Mouse (Mus musculus): Measurements from ENCODE around the gene Bbip1. TPM values are rescaled to one million over a fixed set of nuclear protein-coding genes. Genes with fewer than 3 reads are reported as not detected.
"Not testable (repeated sequence)": the region's sequence is repeated elsewhere in the genome, so short reads cannot be mapped to it uniquely, and the experiment has no call there.

Bbip1 gene
- total RNA-seq, 2 experiments from 2014 or later = 53.3 to 54.2 TPM

DNA sequence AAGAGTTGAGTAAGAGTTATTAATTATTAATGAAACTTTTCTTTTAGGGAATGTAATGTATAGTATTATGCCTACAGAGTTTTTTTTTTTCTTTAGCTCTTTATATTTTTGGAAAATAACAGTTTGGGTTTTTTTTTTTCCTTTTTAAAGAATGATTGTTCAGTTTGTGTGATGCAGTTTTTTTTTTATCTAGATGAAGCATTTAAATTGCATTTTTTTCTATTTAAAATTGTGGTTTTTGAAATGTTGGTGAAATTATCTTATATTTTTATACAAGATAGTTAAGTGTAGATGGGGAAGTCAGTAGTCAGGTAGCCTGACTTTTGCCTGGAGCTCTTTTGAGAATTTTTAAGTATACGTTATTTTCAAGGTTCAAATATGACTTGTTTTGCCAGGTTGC, 17.7 kb downstream of the Bbip1 start:
- DNase-seq (ENCODE audit: extremely low spot score in 1 of 2, low spot score in 1 of 2) = no peak

DNA sequence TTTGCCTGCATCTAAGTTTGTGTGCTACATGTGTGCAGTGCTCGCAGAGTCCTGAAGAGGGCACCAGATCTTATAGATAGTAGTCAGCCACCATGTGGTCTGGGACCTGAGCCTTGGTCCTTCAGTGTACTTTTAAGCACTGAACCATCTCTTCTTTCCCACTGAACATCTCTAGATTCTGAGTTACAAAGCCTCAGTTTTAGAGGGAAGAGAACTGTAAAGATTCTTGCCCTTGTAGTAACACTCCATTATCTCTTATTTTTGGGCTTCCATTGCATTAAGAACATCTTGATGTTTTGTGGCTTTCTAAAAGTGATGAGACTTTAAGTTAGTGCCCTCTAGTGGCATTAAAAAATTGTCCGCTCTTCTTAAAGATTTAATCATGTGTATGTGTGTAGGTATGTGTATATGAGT, 19.1 kb downstream of the Bbip1 start:
- DNase-seq (ENCODE audit: extremely low spot score in 1 of 2, low spot score in 1 of 2) = no peak

DNA sequence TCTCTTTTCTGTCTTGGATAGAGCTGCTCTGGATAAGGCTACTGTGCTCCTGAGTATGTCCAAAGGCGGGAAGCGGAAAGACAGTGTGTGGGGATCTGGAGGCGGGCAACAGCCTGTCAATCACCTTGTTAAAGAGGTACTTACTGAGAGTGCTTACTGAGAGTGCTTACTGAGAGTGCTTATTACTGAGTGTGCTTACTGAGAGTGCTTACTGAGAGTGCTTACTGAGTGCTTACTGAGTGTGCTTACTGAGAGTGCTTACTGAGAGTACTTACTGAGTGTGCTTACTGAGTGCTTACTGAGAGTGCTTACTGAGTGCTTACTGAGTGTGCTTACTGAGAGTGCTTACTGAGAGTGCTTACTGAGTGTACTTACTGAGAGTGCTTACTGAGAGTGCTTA, 22.4 kb downstream of the Bbip1 start:
- DNase-seq (ENCODE audit: extremely low spot score in 1 of 2, low spot score in 1 of 2) = not testable (repeated sequence)

DNA sequence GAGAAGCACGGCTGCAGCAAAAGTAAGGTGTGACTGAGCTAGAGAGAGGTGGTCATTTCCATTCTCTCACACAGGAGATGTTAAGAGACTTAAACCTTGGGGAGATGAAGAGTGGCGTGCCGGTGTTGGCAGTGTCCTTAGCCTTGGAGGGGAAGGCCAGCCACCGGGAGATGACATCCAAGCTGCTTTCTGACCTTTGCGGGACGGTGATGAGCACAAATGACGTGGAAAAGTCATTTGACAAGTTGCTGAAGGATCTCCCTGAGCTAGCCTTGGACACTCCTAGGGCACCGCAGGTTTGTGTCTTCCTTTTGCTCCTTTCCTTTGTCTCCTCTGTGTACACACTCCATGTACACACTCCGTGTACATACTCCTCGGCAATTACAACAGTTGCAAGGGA, 24.9 kb downstream of the Bbip1 start:
- DNase-seq (ENCODE audit: extremely low spot score in 1 of 2, low spot score in 1 of 2) = no peak

DNA sequence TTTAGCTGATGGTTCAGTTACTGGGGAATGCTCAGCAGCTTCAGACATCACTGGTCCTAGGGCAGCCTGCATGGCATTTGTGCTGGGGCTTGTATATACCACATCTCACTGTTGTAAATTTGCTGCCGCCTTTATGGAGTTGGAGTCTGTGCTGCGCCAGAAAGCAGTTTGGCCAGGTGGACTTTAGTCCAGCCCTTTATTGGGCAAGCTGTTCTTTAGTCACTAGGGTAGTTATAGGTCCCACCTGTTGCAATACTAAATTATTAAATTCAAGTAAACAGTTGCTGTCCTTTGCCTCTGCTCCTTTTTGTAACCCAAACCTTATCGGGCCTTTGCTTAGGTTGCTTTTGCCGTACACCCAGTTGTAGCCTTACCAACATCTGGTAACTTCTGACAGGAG, 29.5 kb downstream of the Bbip1 start:
- no peak for DNase-seq (ENCODE audit: extremely low spot score in 1 of 2, low spot score in 1 of 2)

DNA sequence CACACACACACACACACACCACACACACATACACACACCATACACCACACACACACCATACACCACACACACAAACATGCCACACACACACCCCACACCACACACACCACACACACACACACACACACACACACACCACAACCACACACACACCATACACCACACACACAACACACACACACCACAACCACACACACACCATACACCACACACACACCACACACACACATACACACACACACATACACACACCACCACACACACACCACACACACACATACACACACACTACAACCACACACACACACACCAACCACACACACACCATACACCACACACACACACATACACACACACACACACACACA, 37.7 kb downstream of the Bbip1 start:
- DNase-seq (ENCODE audit: extremely low spot score in 1 of 2, low spot score in 1 of 2) = not testable (repeated sequence)

DNA sequence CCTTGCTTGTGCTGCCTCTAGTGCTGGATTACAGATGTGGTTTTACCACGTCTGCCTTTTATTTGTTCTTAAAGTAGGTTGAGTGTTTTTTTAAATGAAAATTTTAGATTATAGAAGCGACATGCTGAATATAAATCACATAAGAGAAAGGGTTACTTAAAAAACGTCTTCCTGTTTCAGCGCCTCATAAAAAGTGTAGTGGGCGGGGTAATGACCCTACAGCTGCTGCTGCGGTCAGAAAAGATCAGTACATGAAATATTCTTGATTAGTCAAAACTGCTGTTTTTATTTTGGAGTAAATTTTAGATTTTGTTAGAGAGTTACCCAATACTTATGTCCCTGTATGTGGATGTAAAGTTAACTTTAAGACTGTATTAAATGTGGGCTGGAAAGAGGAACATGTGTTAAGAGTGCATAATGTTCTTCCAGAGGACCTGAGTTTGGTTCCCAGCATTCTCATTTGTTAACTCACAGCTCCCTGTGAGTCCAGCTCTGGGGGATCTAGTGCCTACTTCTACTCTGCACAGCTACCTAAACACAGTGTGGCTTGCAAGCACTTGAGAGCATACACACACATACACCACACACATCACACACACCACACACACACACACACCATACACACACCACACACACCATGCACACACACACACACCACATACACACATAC, 38.3 kb downstream of the Bbip1 start:
- no peak for DNase-seq (ENCODE audit: extremely low spot score in 1 of 2, low spot score in 1 of 2)

DNA sequence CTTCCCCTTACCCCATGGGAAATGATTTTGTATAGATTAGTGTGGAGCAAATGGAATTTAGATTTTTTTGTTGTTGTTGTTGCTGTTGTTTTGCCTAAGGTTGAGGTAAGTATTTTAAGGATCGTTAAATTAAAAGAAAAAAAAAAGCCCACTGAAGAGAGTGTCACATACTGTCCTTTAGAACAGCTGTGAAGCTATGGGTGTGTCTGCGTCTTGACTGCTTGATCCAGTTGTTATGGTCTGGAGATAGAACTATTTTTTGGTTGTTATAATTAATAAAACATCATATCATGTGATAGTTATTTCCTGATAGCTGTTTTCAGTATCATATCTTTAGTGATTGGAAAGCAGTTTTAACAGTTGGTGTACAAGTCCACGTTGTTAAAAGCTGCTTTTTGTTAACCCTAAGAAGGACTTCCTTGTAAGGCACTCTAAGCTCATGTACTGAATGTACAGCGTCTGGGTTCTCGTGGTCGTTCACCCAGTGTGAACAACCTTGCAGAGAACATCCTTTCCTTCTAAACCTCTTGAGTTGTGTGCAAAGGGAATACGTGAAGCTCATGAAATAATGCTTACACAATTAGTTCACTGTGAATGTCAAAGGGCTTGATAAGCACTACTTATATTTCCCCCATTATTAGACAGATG, 39.5 kb downstream of the Bbip1 start:
- no peak for DNase-seq (ENCODE audit: extremely low spot score in 1 of 2, low spot score in 1 of 2)

DNA sequence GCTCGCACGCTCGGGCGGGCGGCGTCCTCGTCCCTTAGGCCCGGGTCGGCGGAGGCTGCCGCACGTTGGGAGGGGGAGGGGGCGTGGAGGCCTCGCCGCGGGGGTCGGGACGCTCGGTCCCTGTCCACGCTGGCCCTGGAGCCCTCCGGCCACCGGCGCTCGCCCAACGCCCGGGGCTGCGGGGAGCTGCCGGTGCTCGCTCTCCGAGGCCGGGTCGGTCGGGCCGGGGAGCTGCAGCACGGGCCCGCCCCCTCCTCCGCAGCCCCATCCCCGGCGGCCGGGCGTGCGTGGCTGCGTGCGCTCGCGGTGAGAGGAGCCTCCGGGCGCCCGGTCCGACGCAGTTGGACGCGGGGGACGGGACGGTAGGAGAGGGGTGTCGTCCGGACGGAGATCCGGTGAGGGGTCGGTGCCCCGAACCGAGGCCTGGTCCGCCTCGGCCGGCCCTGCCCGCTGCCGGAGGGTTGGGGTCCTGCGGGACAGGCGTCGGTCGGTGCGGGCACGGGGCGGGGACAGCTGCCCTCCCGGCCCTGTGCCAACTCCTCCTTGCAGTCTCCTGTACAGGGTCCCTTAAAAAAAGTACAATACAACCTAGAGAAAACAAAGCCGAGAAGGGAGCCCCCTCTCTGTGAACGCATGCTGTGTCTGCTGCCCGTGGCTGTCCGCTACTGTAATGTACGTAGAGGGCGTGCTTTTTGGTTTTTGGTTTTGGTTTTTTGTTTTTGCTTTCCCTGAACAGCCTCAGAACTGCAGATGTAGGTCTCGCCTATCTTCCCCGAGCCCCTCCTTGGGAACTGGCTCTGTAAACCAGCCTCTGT, 40.7 kb downstream of the Bbip1 start:
- peak; percentile 49 to 53 for DNase-seq (ENCODE audit: extremely low spot score in 1 of 2, low spot score in 1 of 2)

DNA sequence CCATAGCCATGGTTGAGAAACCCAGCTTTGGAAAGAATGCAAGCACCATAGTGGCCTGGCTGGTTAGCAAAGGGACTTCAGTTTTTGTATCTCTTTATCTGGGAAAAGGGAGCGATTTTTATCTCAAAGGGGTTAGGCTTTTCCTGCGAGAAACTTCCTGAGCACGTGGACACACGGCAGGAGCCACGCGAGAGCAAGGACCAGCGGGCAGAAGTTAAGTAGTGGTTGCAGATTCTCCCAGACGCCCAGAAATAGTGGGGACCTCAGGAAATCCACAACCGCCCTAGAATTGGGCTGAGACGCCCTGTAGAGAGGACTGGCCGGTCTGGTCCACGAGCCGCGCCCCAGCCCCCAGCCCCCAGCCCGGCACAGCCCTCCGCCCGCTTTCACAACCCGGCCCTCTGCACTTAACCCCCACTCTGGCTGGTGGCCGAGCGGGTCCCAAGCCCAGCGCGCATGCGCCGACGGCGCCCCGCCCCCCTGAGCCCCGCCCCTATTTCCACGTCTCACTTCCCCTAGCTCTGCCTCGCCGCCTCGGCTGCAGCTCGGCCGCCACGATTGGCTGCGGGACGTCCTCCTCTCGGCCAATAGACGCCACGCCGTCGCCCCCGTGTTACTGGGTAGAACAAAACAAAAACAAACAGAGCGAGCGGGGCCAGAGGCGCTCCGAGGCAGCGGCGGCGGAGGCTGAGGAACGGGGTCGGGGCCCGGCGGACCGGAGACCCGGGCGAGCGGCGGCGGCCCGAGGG, 41.5 kb downstream of the Bbip1 start:
- peak; percentile 85 to 86 for DNase-seq (ENCODE audit: extremely low spot score in 1 of 2, low spot score in 1 of 2)

DNA sequence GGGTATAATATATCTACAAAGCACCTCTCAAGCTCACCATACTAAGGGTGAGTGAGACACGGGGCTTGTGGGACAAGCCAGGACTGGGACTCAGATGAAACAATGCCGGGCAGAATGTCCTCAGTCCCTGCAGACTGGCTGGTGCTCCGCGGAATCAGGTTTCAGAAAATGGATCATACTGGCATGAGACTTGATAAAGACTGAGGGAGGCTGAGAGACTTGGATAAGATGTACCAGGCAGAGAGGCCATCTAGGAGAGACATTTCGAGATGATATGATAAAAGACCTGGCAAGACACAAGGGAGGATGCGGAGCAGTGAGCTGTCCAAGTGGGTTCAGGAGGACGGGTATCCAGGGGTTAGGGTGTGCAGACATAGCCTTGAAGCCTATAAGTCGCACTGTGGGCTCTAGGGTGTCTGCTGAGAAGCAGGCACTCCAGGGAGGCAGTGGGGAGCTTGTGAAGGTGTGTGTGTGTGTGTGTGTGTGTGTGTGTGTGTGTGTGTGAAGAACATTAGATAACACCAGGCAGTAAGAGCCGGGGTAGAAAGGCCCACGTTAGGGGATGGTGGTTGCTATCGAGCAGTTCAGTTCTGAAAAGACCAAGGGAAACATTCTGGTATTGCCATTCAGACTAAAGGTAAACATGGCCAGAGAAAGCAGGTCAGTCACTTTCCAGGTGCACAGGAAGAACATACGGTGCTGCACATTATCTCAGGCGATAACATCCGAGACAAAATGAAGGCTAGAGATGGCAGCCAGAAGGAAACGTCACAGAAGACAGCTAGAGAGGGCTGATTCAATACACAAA, 42.3 kb downstream of the Bbip1 start:
- no peak for DNase-seq (ENCODE audit: extremely low spot score in 1 of 2, low spot score in 1 of 2)

DNA sequence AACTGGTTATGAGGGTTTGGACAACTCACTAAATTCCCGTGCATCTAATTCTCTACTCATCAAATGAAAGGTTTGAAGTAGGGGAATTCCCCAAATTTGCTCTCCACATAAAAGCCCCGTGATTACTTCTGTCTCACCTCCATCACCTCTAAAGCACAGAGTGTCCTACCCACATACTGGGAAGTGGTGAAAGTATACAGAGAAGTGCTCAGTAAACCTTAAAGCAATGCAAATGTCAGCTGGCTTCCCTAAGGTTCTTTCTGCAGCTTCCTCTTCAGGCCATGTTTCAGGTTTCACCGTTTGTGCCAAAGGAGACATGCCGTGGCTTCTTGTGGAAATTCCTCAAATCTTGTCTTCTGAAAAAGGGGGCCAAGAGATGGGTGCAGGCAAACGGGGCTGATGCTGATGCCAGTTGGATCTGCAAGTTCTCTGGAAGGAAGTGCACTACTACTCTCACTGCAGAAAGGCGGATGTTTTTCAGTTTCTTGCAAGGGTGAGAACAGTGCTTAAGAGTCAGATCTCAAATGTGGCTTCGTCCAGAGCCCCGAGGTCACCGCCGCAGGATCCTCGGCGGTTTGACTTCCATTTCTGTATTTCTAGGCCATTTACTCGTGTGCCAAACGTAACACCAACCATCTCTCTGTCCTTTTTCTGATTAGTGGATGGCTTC, 44.4 kb downstream of the Bbip1 start:
- no peak for DNase-seq (ENCODE audit: extremely low spot score in 1 of 2, low spot score in 1 of 2)

DNA sequence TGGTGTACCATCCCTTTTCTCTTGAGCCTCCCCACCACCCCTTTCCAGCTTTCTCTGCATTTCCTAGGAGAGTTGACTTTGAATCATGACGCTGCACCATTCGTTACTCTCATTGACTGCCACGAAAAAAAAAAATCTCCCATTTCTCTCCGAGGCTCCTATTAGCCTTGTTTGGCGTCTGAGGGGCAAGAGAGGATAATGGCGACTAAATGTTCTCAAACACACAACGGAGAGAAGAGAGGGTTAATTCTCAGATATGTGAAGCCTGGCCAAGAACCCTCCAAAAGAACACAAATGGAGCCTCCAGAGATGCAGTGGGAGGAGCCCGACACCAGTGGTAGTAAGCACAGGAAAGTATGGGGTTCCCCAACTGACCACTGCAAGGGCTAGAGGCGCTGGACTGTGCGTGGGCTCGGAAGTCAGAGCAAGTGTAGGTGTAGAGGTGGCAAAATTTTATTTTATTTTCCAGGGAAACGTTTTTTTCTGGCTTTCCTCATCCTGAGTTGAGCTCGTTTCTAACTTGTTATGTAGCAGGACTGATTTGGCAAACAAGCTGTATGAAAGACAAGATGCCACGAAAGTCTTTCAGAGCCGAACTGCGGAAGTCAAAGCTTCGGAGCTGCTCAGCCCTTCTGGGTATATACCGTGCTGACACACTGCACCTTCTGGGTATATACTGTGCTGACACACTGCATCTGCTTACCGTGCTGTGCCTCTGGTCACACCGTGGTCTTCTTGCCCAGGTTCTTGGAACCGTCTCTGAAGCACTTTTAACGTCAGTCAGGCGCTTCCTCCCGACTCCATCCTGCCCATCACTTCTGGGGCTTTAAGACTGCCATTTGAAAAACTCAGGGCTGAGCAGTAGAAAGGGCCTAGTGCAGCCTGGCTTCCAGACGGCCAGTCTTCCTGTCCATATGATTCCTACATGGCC, 45.2 kb downstream of the Bbip1 start:
- no peak for DNase-seq (ENCODE audit: extremely low spot score in 1 of 2, low spot score in 1 of 2)

DNA sequence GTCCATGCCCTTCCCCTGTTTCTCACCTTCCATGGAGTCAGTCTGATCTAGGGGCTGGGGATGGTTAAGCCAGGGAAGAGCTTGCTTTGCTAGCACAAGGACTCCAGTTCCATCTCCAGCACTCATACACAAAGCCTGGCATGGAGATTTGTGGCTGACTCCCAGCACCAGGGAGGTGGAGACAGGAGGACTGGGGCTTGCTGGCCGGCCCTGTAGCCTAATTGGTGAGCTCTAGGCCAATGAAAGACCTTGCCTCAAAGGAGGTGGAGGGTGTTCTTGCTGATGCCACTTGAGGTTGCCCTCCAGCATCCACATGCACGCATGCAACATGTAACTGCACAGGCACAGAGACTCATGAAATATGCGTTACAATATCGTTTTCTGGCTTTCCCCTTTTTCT, 45.9 kb downstream of the Bbip1 start:
- no peak for DNase-seq (ENCODE audit: extremely low spot score in 1 of 2, low spot score in 1 of 2)

DNA sequence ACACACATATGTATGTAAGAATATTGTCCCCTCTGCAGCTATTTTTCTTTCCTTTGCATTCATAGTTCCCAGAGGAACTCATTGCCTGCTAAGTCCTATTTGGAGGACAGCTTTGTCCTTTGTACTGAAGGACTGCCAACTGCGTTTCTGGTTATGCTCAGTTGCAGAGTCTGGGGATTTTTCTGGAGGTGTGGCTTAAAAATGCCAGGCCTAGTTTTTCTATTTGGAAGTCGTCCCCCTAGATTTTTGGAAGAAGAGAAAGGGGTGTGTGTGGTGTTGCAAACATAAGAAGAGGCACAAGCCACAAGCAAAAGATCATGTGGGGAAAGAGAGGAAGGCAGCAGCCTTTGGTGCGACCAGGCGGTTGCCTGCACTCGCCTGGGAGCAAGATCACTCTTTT, 46.4 kb downstream of the Bbip1 start:
- no peak for DNase-seq (ENCODE audit: extremely low spot score in 1 of 2, low spot score in 1 of 2)

DNA sequence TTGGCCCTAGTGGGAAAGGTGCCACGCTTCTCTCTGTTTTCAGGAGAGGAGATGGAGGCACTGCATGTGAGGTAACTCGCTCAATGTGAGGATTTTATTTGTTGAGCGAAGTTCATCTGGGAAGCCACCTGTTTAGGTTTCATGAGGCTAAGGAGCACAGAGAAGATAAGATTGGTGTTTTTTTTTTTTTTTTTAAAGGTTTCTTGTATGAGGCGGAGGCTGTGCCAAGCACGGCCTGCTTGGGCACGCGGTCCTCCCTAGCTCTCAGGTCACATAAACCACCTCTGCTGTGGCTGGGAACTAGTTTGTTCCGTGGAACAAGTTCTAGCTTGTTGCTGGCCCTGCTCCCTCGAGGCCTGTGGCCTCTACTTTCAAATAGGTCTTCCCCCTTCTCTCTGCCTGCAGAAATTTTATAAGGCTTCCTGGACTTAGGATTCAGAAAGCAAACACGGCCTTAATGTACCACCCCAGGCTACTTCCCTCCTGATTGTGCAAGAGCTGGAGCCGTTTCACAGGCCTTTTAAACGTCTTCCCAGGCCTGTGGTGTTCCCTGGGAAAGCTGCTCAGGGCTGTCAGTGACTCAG, 49.8 kb downstream of the Bbip1 start:
- DNase-seq (ENCODE audit: extremely low spot score in 1 of 2, low spot score in 1 of 2) = no peak

DNA sequence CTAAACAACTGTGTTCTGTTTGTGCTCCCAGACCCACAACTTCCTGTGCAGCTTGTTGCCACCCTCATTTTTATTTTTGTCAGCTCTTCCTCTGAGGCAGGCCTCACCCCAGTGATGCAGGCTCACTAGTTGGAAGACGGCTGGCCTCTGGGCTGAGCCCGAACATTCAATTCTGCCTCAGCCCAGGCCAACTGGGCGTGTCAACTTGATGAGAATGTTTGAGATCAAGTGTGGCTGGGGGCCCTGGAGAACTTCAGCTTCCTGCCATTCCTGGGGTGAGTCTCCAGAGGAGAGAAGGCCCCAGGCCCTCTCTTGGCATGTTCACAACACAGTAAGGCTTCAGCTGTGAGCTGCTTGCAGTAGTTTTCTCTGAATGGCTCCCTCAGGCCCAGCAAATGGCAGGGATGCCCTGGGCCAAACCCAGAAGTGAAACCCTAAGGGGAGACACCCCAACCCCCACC, 50.7 kb downstream of the Bbip1 start:
- no peak for DNase-seq (ENCODE audit: extremely low spot score in 1 of 2, low spot score in 1 of 2)

DNA sequence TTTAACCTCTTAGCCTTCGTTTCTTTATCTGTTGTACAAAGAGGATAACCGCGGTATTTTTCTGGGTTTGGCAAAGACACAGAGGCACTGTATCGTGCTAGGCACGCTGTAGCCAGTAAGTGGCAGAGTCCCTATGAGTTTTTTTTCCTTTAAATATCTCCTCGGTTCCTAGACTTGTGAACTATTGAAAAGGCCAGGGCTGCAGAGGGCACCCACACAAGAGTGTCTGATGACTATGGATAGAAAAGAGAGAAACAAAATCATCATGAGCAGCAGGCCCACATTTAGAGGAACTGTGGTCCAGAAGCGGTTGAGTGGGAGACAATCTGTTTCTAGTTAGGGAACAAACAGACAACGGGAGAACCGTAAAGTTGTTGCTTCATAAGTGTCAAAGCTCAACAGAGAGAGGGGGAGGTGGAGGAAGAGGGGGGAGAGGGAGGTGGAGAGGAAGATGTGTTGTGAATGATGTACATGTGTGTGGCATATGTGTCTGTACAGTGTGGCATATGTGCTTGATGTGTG, 51.5 kb downstream of the Bbip1 start:
- no peak for DNase-seq (ENCODE audit: extremely low spot score in 1 of 2, low spot score in 1 of 2)

All from layer of hippocampus, postnatal 25 days (tissue).